Mouse (Mus musculus): ENCODE results near the gene Dkk1. TPM values are rescaled to one million over a fixed set of nuclear protein-coding genes. Genes with fewer than 3 reads are reported as not detected.

Gene Dkk1
- not detected in 2 replicates for polyA plus RNA-seq (2011; ENCODE audit: insufficient read depth, insufficient read length, low replicate concordance, missing spikeins)

DNA sequence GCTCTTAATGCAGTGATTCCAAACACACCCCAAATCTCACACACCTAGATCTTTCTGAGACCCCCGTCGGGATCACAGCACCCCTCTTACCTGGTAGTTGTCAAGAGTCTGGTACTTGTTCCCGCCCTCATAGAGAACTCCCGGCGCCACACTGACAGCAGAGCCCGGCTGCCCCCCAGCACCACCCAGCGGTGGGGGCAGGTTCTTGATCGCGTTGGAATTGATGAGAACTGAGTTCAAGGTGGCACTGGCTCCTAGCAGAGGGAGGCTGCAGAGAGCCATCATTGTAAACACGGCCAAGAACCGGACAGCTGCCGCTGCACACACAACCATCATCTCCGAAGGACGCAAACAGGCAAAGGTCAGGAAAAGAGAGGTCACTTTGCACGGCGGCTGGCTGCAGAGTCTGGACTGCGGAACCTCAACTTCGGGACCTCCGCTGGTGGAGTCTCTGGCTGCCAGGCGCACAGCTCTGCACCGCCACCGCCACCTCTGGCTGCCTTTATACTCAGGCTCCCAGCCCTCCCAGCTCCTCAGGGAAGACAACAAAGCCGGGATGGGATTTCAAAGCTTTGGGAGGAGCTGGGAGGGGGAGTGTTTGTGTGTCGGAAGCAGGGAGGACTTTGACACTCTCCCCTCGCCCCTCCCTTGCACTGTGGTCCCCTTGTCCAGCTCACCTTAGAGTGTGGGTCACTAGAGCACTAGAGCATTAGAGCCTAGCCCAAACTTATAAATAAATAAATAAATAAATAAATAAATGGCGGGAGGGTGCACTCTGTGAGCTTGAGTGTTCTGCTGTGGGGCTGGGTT lies at the start of gene Dkk1:
Gene Dkk1 (minus strand): TSS at position 622 of the 810 bp plus-strand sequence.
- TF ChIP-seq CTCF (IDR thresholded peaks at IDR 0.05; ENCODE audit: control insufficient read depth, insufficient read depth, low read length) (no peak), POLR2A (IDR thresholded peaks at IDR 0.05; ENCODE audit: borderline replicate concordance, control insufficient read depth, low read depth, low read length) (no peak)
- Histone ChIP-seq H3K4me3 (replicated peaks; ENCODE audit: control insufficient read depth, low read depth, low read length) (no peak within 1 kb of the TSS), H3K27ac (ENCODE audit: control insufficient read depth, insufficient read depth, low read depth, low read length, poor library complexity) (no peak within 1 kb of the TSS), H3K4me1 (ENCODE audit: control insufficient read depth, insufficient read depth, low read length) (no peaks in the 10 kb centered on the region)
- 2% methylated on average over 26 of the region's 26 CpGs for WGBS

DNA sequence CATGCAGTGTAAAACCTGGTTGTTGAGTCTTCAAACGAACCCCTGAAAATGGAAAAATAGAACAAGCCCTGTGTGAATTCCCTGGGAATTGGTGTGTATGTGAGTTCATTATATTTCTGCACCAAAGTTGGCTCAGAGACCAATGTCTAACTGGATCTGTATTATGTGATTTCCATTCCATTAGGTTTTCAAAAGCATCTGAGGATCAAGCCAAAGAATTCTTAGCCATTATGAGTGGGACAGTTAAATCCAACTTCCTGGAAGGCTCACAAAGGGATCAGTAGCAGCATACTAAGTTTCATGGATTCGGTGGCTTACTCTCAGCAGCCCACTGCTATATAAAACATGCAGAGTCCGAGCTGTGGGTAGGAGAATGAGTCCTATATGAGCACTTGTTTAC lies 36.9 kb upstream of the Dkk1 start:
- 72% methylated on average over 3 of the region's 3 CpGs for WGBS
- TF ChIP-seq POLR2A (IDR thresholded peaks at IDR 0.05; ENCODE audit: borderline replicate concordance, control insufficient read depth, low read depth, low read length) (no peak), CTCF (IDR thresholded peaks at IDR 0.05; ENCODE audit: control insufficient read depth, insufficient read depth, low read length) (no peak)
- Histone ChIP-seq H3K4me3 (replicated peaks; ENCODE audit: control insufficient read depth, low read depth, low read length) (no peak overlapping the region), H3K4me1 (ENCODE audit: control insufficient read depth, insufficient read depth, low read length) (no peaks in the 10 kb centered on the region), H3K27ac (ENCODE audit: control insufficient read depth, insufficient read depth, low read depth, low read length, poor library complexity) (no peak overlapping the region)

DNA sequence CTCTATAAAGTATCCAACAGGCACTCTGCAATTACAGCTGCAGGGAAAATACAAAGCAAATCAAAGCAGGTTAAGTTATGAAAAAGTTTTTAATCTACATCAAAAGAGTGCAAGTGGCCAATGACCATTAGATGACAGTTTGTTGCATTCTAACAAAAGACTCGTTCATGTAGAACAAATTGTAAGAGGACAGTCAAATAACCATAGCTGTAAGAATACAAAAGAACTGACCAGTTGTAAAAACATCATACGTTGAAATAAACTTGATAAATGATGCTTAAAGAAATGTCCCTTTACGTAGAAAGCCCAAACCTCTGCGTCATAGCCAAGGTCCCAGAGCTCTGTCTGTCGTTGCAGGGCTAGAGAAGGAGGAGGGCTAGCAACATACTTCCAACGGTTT lies 15.1 kb upstream of the Dkk1 start:
- Histone ChIP-seq H3K27ac (ENCODE audit: control insufficient read depth, insufficient read depth, low read depth, low read length, poor library complexity) (no peak overlapping the region), H3K4me1 (ENCODE audit: control insufficient read depth, insufficient read depth, low read length) (no peaks in the 10 kb centered on the region; the same call in 1 of the 2 replicates), H3K4me3 (replicated peaks; ENCODE audit: control insufficient read depth, low read depth, low read length) (no peak overlapping the region)
- 84% methylated on average over 6 of the region's 6 CpGs for WGBS
- no peak for TF ChIP-seq CTCF (IDR thresholded peaks at IDR 0.05; ENCODE audit: control insufficient read depth, insufficient read depth, low read length)
- TF ChIP-seq POLR2A (IDR thresholded peaks at IDR 0.05; ENCODE audit: borderline replicate concordance, control insufficient read depth, low read depth, low read length), result no peak

DNA sequence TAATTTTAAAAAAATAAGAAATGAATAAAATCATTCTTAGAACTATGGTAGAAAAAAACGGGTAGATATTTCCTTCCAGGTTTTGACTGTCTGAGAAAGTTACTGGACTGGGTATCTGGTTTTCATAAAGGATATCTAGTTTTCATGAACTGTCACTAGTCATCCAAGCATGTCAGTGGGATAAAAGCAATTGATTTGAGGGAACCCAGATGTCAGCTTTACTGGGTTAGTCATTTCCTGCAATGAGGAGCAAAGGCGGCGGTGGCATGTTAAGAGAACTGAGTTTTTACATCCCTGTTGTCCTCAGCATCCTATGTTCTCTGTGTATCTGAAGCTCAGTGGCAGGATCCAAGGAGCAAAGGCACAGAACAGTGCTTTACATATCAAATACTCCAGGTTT lies 14.4 kb upstream of the Dkk1 start:
- TF ChIP-seq CTCF (IDR thresholded peaks at IDR 0.05; ENCODE audit: control insufficient read depth, insufficient read depth, low read length) (no peak), POLR2A (IDR thresholded peaks at IDR 0.05; ENCODE audit: borderline replicate concordance, control insufficient read depth, low read depth, low read length) (no peak)
- H3K4me3 ChIP-seq (replicated peaks; ENCODE audit: control insufficient read depth, low read depth, low read length), result no peak overlapping the region
- H3K27ac ChIP-seq (ENCODE audit: control insufficient read depth, insufficient read depth, low read depth, low read length, poor library complexity), result no peak overlapping the region
- WGBS, result 78% methylated on average over 3 of the region's 3 CpGs
- no peaks in the 10 kb centered on the region; the same call in 1 of the 2 replicates for H3K4me1 ChIP-seq (ENCODE audit: control insufficient read depth, insufficient read depth, low read length)

DNA sequence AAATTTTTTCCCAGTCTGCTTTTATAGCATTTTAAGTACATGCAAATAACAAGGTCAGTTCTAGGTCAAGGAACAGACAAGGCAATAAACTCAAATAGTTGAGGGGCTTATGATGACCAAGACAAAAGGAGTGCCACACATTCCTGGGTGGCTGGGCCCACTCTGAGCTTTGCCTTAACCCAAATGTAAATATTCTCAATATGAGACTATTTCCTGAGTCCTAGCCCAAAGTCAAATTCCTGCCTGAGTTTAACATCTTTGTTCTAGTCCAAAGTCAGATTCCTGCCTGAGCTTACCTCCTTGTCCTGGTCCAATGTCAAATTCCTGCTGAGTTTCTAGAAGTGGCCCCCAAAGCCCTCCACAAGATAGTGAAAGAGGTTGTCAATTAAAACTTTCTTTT lies 8.6 kb upstream of the Dkk1 start:
- TF ChIP-seq CTCF (IDR thresholded peaks at IDR 0.05; ENCODE audit: control insufficient read depth, insufficient read depth, low read length), result no peak
- TF ChIP-seq POLR2A (IDR thresholded peaks at IDR 0.05; ENCODE audit: borderline replicate concordance, control insufficient read depth, low read depth, low read length), result no peak
- no peak overlapping the region for H3K27ac ChIP-seq (ENCODE audit: control insufficient read depth, insufficient read depth, low read depth, low read length, poor library complexity)
- no peak overlapping the region for H3K4me3 ChIP-seq (replicated peaks; ENCODE audit: control insufficient read depth, low read depth, low read length)
- no peaks in the 10 kb centered on the region for H3K4me1 ChIP-seq (ENCODE audit: control insufficient read depth, insufficient read depth, low read length)

DNA sequence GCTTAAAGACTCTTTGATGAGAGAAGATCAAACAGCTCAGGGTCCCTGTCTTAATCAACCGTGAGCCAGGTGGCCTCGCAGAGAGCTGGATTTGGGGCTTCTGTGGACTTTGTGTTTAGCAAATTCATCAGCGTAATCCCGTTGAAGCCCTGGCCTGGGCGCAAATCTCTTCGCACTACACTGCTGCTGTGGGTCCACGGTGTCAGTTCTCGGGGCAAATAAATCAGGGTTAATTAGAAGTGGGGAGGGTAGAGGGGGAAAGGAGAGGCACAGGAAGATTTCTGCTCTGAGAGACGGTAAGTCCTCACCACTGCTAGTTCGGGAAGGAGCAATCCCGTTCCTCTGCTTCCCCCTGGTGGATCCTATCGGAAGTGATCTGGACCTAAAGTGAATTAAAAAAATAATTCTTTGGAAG lies 5.0 kb upstream of the Dkk1 start:
- TF ChIP-seq POLR2A (IDR thresholded peaks at IDR 0.05; ENCODE audit: borderline replicate concordance, control insufficient read depth, low read depth, low read length) (no peak), CTCF (IDR thresholded peaks at IDR 0.05; ENCODE audit: control insufficient read depth, insufficient read depth, low read length) (peak; percentile 73)
- Histone ChIP-seq H3K27ac (ENCODE audit: control insufficient read depth, insufficient read depth, low read depth, low read length, poor library complexity) (no peak overlapping the region), H3K4me3 (replicated peaks; ENCODE audit: control insufficient read depth, low read depth, low read length) (no peak overlapping the region), H3K4me1 (ENCODE audit: control insufficient read depth, insufficient read depth, low read length) (no peaks in the 10 kb centered on the region)
- 7% methylated on average over 12 of the region's 12 CpGs for WGBS

DNA sequence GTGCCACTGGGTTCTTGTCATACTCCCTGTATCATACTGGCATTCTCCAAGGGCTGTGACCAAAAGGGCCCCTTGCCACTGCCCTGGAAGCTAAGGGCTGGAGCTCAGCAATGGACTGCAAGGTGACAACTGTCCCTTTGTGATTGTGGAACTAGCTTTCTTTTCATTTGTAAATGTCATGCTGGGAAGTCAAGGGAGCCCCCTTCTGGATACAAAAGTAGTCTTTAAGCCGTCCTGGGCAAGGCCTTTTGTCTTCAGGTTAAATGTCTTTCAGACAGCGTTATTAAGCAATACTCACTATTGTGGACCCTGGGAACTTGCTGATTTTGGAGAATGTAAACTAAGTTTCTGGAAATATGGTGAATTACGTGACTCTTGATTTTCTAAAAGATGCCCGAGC lies 4.3 kb upstream of the Dkk1 start:
- WGBS, result 47% methylated on average over 4 of the region's 4 CpGs
- TF ChIP-seq POLR2A (IDR thresholded peaks at IDR 0.05; ENCODE audit: borderline replicate concordance, control insufficient read depth, low read depth, low read length), result no peak
- TF ChIP-seq CTCF (IDR thresholded peaks at IDR 0.05; ENCODE audit: control insufficient read depth, insufficient read depth, low read length), result no peak

DNA sequence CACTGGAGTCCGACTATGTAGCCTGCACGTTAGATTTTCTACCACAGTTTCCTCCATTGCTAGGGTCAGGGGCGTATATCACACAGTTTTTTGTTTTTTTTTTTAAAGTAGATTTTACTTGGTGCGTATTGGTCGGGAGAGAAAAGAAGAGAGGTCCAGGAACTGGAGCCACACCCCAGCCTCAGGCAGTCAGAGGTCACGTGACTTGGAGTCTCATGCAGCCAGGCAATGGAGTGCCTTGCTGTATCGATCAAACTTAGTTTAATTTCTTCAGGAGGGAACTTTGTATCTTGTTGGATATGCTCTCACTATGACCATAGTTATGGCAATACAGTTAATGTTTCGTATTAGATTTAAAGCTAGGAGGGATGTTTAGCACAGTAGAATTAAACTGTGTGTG lies 2.8 kb upstream of the Dkk1 start:
- Histone ChIP-seq H3K4me3 (replicated peaks; ENCODE audit: control insufficient read depth, low read depth, low read length) (no peak overlapping the region), H3K4me1 (ENCODE audit: control insufficient read depth, insufficient read depth, low read length) (no peaks in the 10 kb centered on the region), H3K27ac (ENCODE audit: control insufficient read depth, insufficient read depth, low read depth, low read length, poor library complexity) (no peak overlapping the region)
- 57% methylated on average over 8 of the region's 8 CpGs for WGBS
- no peak for TF ChIP-seq POLR2A (IDR thresholded peaks at IDR 0.05; ENCODE audit: borderline replicate concordance, control insufficient read depth, low read depth, low read length)
- TF ChIP-seq CTCF (IDR thresholded peaks at IDR 0.05; ENCODE audit: control insufficient read depth, insufficient read depth, low read length), result no peak

More for the DNA sequence above, 4.3 kb upstream of the Dkk1 start:
- Histone ChIP-seq H3K4me3 (replicated peaks; ENCODE audit: control insufficient read depth, low read depth, low read length) (no peak overlapping the region), H3K27ac (ENCODE audit: control insufficient read depth, insufficient read depth, low read depth, low read length, poor library complexity) (no peak overlapping the region), H3K4me1 (ENCODE audit: control insufficient read depth, insufficient read depth, low read length) (no peaks in the 10 kb centered on the region)

All from bone marrow, adult 2 months (tissue).